Mouse (Mus musculus) limb, embryonic 10.5 days (tissue): ENCODE results near the gene Pinlyp. TPM values are rescaled to one million over a fixed set of nuclear protein-coding genes. Genes with fewer than 3 reads are reported as not detected.
A peak's percentile ranks its signal among the peaks of the same experiment; 100 is the strongest.
"Not testable (repeated sequence)": the region's sequence is repeated elsewhere in the genome, so short reads cannot be mapped to it uniquely, and the experiment has no call there.

Experiments used
- DNase-seq: peaks from one replicate; pipeline ENCODE4 v3.0.0-alpha.2; 2017; ENCODE audit warnings: low spot score
- H3K27ac ChIP-seq: fragments of 300-500 bp; sonication (generic); 2 replicates; pipeline ENCODE4 v1.5.1; 2016; ENCODE audit warnings: mild to moderate bottlenecking
- H3K27me3 ChIP-seq: fragments of 300-500 bp; sonication (generic); 2 replicates; pipeline ENCODE4 v1.6.1; 2016; ENCODE audit warnings: low read depth, mild to moderate bottlenecking; ENCODE audit not compliant: poor library complexity, severe bottlenecking
- H3K36me3 ChIP-seq: fragments of 300-500 bp; sonication (generic); 2 replicates; pipeline ENCODE4 v1.6.1; 2016; ENCODE audit warnings: mild to moderate bottlenecking, moderate library complexity
- H3K4me1 ChIP-seq: fragments of 300-500 bp; sonication (generic); 2 replicates; pipeline ENCODE4 v1.6.1; 2016
- H3K4me3 ChIP-seq: fragments of 300-500 bp; sonication (generic); 2 replicates; pipeline ENCODE4 v1.5.1; 2016; ENCODE audit warnings: mild to moderate bottlenecking, moderate library complexity
- H3K9me3 ChIP-seq: fragments of 300-500 bp; sonication (generic); replicated peaks from 2 replicates; pipeline ENCODE4 v1.6.1; 2016; ENCODE audit warnings: mild to moderate bottlenecking
- WGBS: fragments of 180-500 bp; shearing (Covaris S2); methylation state at CpG from one replicate; pipeline ENCODE4 v1.1.7; 2016; 5-methylcytosine and 5-hydroxymethylcytosine counted together
- polyA plus RNA-seq: library from polyadenylated mRNA; unstranded; fragments of >200 nt; fragmentation: Nextera tagmentation; extraction: Ambion mirVana; gene quantifications from 2 replicates; pipeline ENCODE4 v1.2.1, GENCODE M21; 2016

The Pinlyp gene
- polyA plus RNA-seq, 1 experiment from 2014 or later: not detected

DNA sequence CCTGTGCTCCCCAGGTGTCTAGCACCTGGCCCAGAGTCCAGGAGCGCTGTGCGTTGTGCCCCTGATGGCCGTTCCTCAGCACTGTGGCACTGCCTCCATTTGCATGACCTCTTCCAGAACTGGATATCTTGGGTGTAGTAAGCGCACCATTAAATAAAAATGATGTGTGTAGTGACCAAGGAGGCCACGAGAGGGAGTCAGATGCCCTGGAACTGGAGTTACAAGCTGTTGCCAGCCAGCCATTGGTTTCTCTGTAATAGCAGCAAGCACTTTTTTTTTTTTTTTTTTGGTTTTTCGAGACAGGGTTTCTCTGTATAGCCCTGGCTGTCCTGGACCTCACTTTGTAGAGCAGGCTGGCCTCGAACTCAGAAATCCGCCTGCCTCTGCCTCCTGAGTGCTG lies 29.6 kb downstream of the Pinlyp start:
- DNase-seq, H3K9me3 ChIP-seq, H3K4me3 ChIP-seq, H3K27ac ChIP-seq, H3K4me1 ChIP-seq, H3K27me3 ChIP-seq: not testable (repeated sequence)
- WGBS: 63% methylated on average over 8 of the region's 8 CpGs
- H3K36me3 ChIP-seq: peaks cover 75% of the 10 kb centered on the region

DNA sequence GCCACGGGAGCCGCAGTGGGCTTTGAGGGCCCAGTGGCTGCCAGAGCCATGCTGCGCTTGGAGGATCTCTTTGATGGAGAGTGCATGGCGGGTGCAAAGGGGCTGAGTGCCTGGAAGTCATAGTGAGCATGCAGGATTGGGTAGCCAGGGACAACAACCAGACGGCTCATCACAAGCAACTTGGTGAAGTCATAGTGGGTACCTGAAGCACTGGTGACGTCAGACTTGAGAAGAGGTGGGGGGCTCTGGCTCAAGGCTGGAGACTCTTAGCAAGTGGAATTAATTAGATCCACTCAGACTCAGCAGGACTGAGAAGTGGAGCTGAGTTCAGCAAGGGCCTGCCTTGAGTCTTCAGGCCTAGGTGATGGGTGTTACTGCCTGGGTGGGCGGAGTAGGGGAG lies 33.6 kb downstream of the Pinlyp start, which contains the start of gene AC161166.1:
Gene AC161166.1 (minus strand): TSS at position 101 of the 400 bp plus-strand sequence.
- DNase-seq: no peak

DNA sequence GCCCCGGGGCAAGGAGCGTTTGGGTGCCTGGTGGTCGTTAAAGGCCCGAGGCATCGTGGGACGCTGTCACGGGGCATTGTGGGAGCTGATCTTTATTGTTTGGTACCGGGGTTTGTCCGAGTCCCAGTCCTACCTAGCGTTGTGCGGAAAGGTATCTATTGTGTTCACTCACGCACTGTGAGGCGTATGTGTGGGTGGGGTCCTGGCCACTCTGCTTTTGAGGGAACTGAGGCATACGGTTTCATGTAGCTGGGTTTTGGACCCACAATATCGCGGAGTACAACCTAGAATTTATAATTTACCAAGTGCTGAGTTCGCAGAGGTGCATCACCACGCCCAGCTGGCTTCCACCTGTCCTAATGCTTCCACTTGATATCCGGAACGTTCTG lies 38.2 kb downstream of the Pinlyp start:
- H3K27ac ChIP-seq: peak overlapping the region; percentile 100
- 0 out of 2 replicates have a peak, but pooled peaks cover 10% of the 10 kb centered on the region for H3K27me3 ChIP-seq
- WGBS: 1% methylated on average over 20 of the region's 20 CpGs
- peaks cover 42% of the 10 kb centered on the region for H3K4me1 ChIP-seq
- DNase-seq: no peak
- peak overlapping the region; percentile 78 for H3K4me3 ChIP-seq
- H3K9me3 ChIP-seq: no peaks in the 10 kb centered on the region
- peaks cover 25% of the 10 kb centered on the region for H3K36me3 ChIP-seq

More for the DNA sequence above, 33.6 kb downstream of the Pinlyp start, which contains the start of gene AC161166.1:
- Histone ChIP-seq H3K4me1 (peaks cover 9% of the 10 kb centered on the region), H3K4me3 (no peak within 1 kb of the TSS), H3K9me3 (no peaks in the 10 kb centered on the region), H3K27me3 (no peaks in the 10 kb centered on the region), H3K27ac (no peak within 1 kb of the TSS), H3K36me3 (peaks cover 71% of the 10 kb centered on the region)
- 87% methylated on average over 7 of the region's 7 CpGs for WGBS

- Histone ChIP-seq H3K27ac (peak within 1 kb of the TSS; percentile 100), H3K4me1 (peaks cover 42% of the 10 kb centered on the region), H3K36me3 (peaks cover 19% of the 10 kb centered on the region), H3K27me3 (peaks cover 16% of the 10 kb centered on the region), H3K9me3 (no peaks in the 10 kb centered on the region), H3K4me3 (peak within 1 kb of the TSS; percentile 78)
- peak; percentile 94 for DNase-seq
- WGBS: under 1% methylated on average over 84 of the region's 84 CpGs
These were observed 38.8 kb downstream of the Pinlyp start, which contains the start of gene Zfp428 for GRCm38 (mm10) chr7:24506838-24507725. TSS of gene Zfp428 (plus strand) at chr7:24507006.

DNA sequence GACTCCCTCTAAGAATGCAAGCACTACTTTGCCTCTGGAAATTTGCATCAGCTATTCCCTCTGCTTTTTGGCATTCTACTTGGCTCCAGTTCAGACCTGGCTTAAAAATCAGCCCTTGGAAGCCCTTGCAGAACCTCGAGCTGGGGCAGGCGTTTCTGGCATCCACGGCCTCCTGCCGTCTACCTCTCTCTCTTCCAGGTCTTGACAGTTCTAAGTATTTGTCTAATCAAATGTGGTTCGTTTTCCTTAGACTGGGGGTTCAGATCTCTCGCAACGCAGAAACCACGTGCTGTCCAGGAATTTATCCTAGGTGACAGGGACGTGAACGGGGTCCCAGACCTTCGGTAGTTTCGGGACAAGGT lies 39.5 kb downstream of the Pinlyp start:
- Histone ChIP-seq H3K27me3 (peaks cover 23% of the 10 kb centered on the region), H3K9me3 (no peaks in the 10 kb centered on the region), H3K4me1 (peaks cover 40% of the 10 kb centered on the region), H3K27ac (peak overlapping the region; percentile 100), H3K4me3 (peak overlapping the region; percentile 78), H3K36me3 (peaks cover 13% of the 10 kb centered on the region)
- WGBS: 1% methylated on average over 12 of the region's 12 CpGs
- DNase-seq: no peak

DNA sequence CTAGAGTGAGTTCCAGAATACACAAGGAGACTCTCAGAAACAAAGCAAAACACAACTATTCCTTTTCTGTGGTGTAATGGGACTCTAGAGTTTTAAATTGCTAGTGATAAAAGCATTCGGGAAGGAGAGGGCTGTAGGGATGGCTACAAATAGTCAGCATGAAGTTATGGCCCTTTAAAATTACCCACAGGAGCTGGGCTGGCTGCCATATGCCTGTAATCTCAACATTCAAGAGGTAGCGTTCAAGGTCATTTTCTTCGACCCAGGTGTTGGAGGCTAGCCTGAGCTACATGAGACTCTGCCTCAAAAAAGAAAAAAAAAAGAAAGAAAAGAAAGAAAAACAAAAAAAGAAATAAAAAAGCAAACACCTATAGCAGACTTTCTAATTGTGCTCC lies 39.9 kb downstream of the Pinlyp start:
- peak overlapping the region; percentile 78 for H3K4me3 ChIP-seq
- peaks cover 40% of the 10 kb centered on the region for H3K4me1 ChIP-seq
- peaks cover 27% of the 10 kb centered on the region for H3K27me3 ChIP-seq
- WGBS: 11% methylated on average over 3 of the region's 3 CpGs
- peak overlapping the region; percentile 100 for H3K27ac ChIP-seq
- no peaks in the 10 kb centered on the region for H3K9me3 ChIP-seq
- DNase-seq: no peak
- H3K36me3 ChIP-seq: peaks cover 9% of the 10 kb centered on the region

DNA sequence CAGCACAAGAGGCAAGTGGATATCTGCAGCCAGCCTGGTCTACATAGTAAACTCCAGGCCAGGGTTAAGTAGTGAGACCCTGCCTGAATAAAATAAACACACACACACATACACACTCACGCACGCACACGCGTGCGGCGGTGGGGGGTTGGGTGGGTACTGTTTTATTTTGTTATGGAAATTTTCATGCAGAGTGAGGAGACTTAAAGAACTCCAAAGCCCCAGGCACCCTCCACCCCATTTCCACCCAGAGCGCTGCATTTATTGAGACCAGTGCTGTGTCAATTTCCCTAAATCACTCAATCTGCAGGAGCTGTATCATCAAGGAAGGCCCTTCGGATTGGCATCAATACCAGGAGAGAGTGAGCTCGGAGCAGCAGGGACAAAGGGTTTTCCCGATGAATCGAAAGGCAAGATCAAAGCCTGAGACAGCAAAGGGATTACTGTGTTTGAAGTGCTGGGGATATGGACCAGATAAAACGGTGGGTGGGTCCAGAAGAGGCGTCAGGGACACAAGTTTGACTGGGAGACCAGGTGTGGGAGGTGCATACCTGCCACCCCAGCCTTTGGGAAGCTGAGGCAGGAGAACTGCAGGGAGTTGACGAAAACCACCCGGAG lies 40.4 kb downstream of the Pinlyp start:
- peak overlapping the region; percentile 78 for H3K4me3 ChIP-seq
- DNase-seq: no peak
- peaks cover 40% of the 10 kb centered on the region for H3K4me1 ChIP-seq
- H3K27me3 ChIP-seq: peaks cover 32% of the 10 kb centered on the region
- no peaks in the 10 kb centered on the region for H3K9me3 ChIP-seq
- H3K27ac ChIP-seq: peak overlapping the region; percentile 100
- H3K36me3 ChIP-seq: peaks cover 4% of the 10 kb centered on the region
- WGBS: 18% methylated on average over 15 of the region's 15 CpGs

GRCm38 (mm10) chr7:24504868-24505267 lies 41.0 kb downstream of the Pinlyp start:
- DNase-seq: no peak
- H3K4me1 ChIP-seq: peaks cover 47% of the 10 kb centered on the region
- H3K4me3 ChIP-seq: 0 out of 2 replicates have a peak overlapping the region, but pooled peaks have one; percentile 19
- H3K36me3 ChIP-seq: peaks cover 3% of the 10 kb centered on the region; the same call in 1 of the 2 replicates
- 0 out of 2 replicates have a peak overlapping the region, but pooled peaks have one; percentile 26 for H3K27ac ChIP-seq
- no peaks in the 10 kb centered on the region for H3K9me3 ChIP-seq
- WGBS: 3% methylated on average over 4 of the region's 4 CpGs
- H3K27me3 ChIP-seq: peaks cover 39% of the 10 kb centered on the region

- Histone ChIP-seq H3K36me3 (peaks cover 3% of the 10 kb centered on the region; the same call in 1 of the 2 replicates), H3K4me1 (peaks cover 56% of the 10 kb centered on the region), H3K4me3 (peak overlapping the region; percentile 18; the same call in 1 of the 2 replicates), H3K9me3 (no peaks in the 10 kb centered on the region), H3K27ac (no peak overlapping the region), H3K27me3 (peaks cover 47% of the 10 kb centered on the region)
- no peak for DNase-seq
- WGBS: 23% methylated on average over 10 of the region's 10 CpGs
These were observed 41.9 kb downstream of the Pinlyp start for GRCm38 (mm10) chr7:24504004-24504403.

DNA sequence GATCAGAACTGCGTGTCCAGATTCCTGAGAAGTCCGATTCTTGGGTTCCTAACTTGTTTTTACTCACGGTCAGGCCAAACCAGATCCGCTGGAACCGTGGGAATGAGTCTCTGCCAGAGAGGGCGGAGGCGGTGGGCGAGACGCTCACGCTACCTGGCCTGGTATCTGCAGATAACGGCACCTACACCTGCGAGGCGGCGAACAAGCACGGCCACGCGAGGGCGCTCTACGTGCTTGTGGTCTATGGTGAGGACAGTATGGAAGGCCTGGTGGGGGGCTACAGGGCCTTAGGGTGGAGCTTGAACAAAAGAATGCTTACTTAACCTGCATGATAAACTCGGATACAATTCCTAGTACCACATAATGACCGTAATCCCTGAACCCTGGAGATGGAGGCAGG lies 44.4 kb downstream of the Pinlyp start:
- WGBS: 44% methylated on average over 21 of the region's 21 CpGs
- Histone ChIP-seq H3K27ac (no peak overlapping the region), H3K36me3 (peaks cover 3% of the 10 kb centered on the region; the same call in 1 of the 2 replicates), H3K27me3 (peaks cover 65% of the 10 kb centered on the region), H3K9me3 (no peaks in the 10 kb centered on the region), H3K4me3 (no peak overlapping the region), H3K4me1 (peaks cover 47% of the 10 kb centered on the region)
- DNase-seq: no peak

GRCm38 (mm10) chr7:24500929-24501328 lies 45.0 kb downstream of the Pinlyp start:
- no peak overlapping the region for H3K4me3 ChIP-seq
- H3K36me3 ChIP-seq: peaks cover 3% of the 10 kb centered on the region; the same call in 1 of the 2 replicates
- peaks cover 42% of the 10 kb centered on the region for H3K4me1 ChIP-seq
- no peak overlapping the region for H3K27ac ChIP-seq
- no peaks in the 10 kb centered on the region for H3K9me3 ChIP-seq
- peak; percentile 59 for DNase-seq
- WGBS: 24% methylated on average over 7 of the region's 7 CpGs
- peaks cover 65% of the 10 kb centered on the region for H3K27me3 ChIP-seq

DNA sequence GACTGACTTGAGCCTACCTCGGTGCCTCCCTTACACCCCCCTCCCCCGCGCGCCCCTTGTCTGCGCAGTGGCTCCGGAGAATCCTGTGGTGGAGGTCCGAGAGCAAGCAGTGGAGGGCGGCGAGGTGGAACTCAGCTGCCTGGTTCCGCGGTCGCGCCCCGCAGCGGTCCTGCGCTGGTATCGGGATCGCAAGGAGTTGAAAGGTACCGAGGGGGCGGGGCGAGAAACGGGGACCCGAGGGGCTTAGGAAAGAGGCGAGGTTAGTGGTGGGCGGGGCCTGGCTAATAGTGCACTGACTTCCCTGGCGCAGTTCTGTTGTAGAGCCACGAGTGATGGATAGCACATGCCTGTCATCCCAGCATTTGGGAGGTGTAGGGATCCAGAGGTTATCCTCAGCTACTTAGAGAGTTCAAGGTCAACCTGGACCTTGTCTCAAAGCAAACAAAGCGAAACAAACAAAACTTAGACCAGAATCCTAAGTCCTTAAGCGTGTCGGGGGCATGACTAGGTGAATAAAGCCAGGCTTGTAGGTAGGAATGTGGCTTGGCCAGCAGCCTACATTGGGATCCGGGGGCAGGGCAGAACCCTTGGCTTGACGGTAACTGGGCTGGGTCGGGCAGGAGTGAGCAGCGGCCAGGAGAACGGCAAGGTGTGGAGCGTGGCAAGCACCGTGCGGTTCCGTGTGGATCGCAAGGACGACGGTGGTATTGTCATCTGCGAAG lies 45.9 kb downstream of the Pinlyp start:
- peak overlapping the region; percentile 55 for H3K4me3 ChIP-seq
- peak; percentile 71 for DNase-seq
- peaks cover 3% of the 10 kb centered on the region; the same call in 1 of the 2 replicates for H3K36me3 ChIP-seq
- peaks cover 65% of the 10 kb centered on the region for H3K27me3 ChIP-seq
- H3K9me3 ChIP-seq: no peaks in the 10 kb centered on the region
- peak overlapping the region; percentile 44; the same call in 1 of the 2 replicates for H3K27ac ChIP-seq
- H3K4me1 ChIP-seq: peaks cover 33% of the 10 kb centered on the region
- WGBS: 12% methylated on average over 43 of the region's 43 CpGs
